Mouse (Mus musculus): ENCODE data around the gene Ddb2. TPM values are rescaled to one million over a fixed set of nuclear protein-coding genes. Genes with fewer than 3 reads are reported as not detected.

The Ddb2 gene
- total RNA-seq, 4 experiments from 2014 or later = 11.2 to 12.4 (median 11.9) TPM

- DNase-seq (ENCODE audit: low spot score in 2 of 2) = no peak
Measured at GRCm38 (mm10) chr2:91190501-91190900, 46.3 kb downstream of the Ddb2 start.

- DNase-seq (ENCODE audit: low spot score in 2 of 2) = no peak
Measured at GRCm38 (mm10) chr2:91187431-91187830, 49.4 kb downstream of the Ddb2 start.

DNA sequence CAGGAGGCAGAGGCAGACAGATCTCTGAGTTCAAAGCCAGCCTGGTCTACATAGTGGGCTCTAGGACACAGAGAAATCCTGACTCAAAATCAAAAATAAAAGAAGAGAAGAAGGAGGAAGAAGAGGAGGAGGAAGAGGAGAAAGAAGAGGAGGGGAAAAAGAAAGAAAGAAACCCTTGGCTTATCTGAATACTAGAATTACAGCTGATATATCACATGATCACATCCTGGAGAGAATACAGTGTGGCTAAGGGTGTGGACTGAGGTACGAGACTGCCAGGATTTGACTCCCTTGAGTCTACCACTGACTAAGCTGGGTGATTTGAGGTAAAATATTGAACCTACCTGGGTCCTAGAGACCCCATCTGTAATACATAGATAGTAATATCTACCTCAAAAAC, 50.6 kb downstream of the Ddb2 start:
- DNase-seq (ENCODE audit: low spot score in 2 of 2) = no peak

DNA sequence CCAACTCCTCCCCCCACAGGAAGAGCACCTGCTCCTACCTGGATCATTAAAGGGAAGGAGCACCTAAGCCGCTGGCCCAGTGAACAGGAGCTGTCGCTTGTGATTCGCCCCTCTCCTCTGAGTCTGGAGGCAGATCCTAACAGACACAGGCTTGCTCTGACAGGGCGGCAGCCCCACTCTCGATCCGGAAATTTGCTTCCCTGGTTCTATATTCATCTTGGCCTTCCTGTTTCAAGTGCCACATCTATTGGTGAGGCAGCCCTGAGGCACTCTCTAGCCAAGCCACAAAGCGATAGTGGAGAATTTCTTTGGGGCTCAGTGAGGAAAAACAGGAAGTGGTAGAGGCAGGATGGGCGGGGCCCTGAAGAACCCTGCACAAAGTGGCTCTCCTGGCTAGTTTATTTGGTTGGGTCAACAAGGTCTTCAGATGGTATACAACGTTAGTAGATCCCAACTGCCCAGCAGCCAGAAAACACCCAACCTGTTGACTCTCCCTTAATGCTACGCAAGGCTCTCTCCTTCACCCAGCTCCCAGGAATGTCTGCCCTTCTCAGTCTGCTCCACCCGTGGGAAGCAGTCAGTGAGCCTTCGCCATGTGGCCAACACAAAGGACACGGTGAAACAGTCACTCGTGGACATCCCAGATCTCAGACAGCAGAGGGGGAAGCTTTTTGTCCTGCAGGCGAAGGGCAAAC, 52.9 kb downstream of the Ddb2 start, which contains the start of gene Madd:
Madd (minus strand) TSS at position 127 of the 695 bp plus-strand sequence.
- no peak for DNase-seq (ENCODE audit: low spot score in 2 of 2)

- peak; percentile 95 to 97 for DNase-seq (ENCODE audit: low spot score in 2 of 2)
Measured at GRCm38 (mm10) chr2:91183148-91183513, 53.7 kb downstream of the Ddb2 start.

DNA sequence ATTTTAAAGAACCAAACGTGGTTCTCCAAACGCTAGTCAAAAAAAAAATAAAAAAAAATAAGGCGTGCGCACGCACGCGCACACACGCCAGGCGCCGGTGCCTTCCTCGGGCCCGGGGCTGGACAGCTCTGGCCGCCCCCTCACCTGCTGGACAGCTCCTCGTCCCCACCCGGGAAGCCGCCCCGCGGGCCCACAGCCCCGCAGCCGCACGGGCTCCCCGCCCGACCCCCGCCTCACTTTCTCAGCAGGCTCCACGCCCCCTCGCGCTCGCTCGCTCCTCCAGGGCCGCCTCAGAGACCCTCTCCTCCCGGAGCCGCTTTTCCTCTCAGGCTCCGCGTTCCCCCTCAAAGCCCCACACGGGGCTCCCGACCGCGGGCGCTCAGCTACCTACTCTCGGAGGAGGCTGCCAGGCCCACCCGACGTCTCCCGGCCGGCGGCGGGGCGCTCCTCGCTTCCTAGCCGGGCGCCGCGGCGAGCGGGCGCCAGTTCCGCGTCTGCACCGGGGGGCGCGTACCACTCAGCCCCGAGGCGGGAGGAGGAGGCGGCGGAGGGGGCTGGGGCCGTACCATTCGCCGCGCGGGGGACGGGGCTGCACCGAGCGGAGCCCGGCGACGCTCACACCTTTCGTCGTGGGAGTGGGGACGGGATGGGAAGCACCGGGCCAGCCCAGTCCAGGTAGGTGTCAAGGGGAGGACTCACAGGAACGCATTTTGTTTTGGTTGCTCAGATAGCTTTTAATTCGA, 54.2 kb downstream of the Ddb2 start:
- peak; percentile 77 to 85 for DNase-seq (ENCODE audit: low spot score in 2 of 2)

DNA sequence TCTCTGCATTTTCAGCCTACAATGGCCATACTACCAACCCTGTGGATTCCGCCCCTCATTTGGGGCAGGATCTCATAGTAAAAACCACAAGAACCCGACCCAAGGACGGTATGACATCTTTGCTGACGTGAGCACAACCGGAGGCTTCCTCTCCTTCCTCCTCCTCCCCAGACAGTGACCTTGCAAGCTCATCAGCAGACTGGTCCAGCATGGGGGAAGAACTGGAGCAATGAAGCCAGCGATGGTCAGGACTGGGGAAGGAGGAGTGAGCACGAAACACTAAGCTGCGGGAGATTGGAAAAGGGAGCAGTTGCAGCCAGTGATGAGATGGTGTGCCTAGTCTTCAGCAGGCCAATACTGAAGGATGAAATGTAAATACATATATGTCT, 54.8 kb downstream of the Ddb2 start:
- no peak for DNase-seq (ENCODE audit: low spot score in 2 of 2)

DNA sequence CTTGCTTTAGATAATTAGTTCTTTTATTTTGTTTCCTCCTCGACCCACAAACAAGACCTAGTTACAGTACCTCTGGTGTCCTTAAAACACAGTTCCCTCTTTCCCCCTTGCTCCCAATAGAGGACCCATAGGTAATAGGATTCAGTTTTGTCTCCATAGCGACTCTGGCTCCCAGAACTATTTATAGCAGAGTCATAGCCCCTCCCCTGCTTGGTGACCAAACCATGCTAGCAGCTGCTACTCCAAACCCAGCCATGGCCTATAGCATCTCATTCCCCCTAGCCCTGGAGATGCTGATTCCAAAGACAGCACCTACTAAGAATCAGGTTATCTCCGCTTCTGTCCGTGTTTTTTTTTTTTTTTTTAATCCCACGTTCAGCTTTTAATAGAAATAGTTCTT, 56.1 kb downstream of the Ddb2 start:
- DNase-seq (ENCODE audit: low spot score in 2 of 2) = no peak

DNA sequence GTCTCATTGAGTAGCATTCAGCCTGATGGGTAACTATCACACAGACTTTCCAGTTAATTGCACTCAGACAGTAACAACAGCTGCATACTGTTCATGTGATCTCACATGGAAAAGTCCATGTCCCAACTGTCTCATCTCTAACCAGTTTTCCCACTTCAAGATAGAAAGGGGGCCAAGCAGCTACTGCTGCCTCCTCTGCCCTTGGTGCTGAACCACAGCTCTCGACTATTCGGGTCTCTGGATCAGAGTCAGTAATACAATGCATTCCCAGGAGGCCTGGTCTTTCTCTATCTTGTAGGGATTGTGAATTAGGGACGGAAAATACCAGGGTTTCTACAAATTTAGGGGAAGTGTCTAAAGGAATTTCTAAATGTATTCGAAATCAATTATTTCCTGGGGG, 57.0 kb downstream of the Ddb2 start:
- no peak for DNase-seq (ENCODE audit: low spot score in 2 of 2)

GRCm38 (mm10) chr2:91176234-91176633, 60.5 kb downstream of the Ddb2 start:
- DNase-seq (ENCODE audit: low spot score in 2 of 2) = no peak

DNA sequence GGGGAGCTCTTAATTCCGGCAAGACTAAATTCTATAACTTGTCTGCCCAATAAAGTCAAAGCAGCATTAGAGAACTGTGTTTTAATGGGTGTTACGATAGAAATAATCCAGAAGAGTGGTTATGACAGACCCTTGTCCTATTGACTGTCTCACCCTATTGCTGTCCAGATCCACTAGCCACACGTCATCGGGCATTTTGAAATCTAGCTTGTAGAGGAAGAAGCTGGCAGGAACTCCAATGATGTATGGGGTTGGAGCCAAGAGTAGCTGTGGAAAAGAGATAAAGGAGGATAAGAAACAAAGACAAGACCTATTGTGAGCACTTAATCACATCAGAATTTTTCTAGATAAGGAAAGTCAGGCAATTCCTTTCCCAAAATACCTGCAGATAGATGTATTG, 61.3 kb downstream of the Ddb2 start:
- DNase-seq (ENCODE audit: low spot score in 2 of 2) = no peak

DNA sequence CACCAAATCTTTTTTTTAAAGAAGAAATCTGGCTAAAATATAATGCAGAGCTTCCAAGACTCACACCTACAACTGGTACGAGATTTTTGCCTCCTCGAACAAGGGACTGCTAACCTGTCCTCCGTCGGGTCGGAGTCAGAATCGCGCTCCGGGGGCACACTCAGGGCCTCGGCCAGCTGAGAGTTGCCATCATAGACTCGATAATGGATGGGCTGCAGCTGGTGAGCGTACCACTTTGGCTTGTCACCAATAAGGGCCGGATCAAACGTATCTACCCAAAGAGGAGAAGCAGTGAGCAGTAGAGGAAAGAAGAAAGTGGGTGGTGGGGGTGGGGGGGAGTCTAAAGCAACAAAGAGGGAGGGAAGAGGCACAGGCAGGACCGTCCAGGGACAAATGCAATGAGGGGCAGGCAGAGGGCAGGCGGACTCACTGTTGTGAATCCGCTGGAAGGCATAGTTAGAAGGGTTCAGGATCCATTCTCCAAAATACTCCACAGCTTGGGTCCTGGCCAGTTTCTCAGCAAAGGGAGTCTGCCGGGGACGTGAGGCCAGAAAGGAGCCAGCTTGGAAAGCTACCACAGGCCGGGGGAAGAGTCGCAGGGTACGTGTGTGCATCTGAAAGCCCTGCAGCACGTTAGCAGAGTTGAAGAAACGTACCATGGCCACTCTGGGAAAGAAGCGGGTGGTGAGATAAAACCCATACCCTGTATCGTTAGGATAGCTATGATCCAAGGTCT, 67.0 kb downstream of the Ddb2 start:
- no peak for DNase-seq (ENCODE audit: low spot score in 2 of 2)

DNA sequence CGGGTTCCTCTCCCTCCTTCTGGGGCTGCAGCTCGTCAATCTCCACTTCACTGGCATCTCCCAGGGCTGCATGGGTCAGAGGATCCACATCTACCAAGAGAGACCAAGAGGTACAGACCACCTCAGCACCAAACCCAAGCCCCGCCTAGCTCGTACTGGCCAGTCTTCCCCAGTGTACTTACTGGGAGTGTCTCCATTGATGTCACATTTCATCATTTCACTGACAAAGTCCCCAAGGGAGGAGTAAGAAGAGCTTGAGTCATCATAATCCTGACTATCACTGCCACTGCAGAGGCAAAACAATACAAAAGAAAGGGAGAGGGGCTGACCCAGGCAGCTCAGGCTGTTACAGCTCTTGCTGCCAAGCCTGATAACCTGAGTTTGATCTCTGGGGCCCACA, 69.2 kb downstream of the Ddb2 start:
- DNase-seq (ENCODE audit: low spot score in 2 of 2) = no peak

DNA sequence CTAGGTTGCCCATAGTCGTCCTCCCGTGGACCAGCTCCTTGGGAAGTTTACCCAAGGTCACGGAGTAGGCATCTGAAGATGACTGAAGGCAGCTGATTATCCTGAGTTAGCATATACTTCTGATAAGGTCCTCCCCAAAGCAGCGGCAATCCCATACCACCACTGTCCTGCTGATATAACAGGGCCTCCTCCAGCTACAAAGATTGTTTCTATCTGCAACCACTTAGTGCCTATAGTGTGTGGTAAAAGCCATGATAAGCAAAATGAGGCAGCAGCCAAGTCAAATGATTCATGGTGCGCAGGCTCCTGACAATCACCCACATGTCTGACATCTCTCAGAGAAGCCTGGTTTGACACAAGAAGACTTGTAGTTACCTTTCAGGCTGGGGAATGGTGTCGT, 71.8 kb downstream of the Ddb2 start:
- no peak for DNase-seq (ENCODE audit: low spot score in 2 of 2)

GRCm38 (mm10) chr2:91163532-91163931, 73.2 kb downstream of the Ddb2 start:
- no peak for DNase-seq (ENCODE audit: low spot score in 2 of 2)

DNA sequence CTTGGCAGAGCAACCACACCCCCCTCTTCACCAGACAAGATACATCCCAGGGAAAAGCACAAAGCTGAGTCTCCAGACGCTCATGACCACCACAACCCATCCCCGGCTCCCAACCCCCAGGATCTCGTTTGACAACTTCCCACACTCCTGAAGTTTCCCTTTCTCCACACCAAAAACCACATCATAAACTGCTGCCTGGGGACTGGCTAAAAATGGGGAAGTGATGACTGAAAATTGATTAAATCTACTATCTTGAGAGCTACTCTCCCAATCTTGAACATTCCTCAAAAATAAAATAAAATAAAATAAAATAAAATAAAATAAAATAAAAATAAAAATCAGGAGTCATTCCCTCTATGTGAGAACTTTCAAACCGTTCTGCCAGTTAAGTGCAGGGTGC, 73.8 kb downstream of the Ddb2 start:
- no peak for DNase-seq (ENCODE audit: low spot score in 2 of 2)

Other genes starting within 250 kb of the Ddb2 start
- under 1 TPM in 2 of 4 experiments, not detected in 2; 0.36 to 0.47 TPM for gene Rapsn, start 201.4 kb downstream of the Ddb2 start, total RNA-seq (2022)
- gene Psmc3, start 183.0 kb downstream of the Ddb2 start, total RNA-seq (2022) = 100 to 1,000 TPM; 180 to 209 (median 206) TPM
- gene Slc39a13, start 166.6 kb downstream of the Ddb2 start, total RNA-seq (2022) = 10 to 100 TPM; 28.7 to 40.0 (median 33.1) TPM
- gene Spi1, start 154.6 kb downstream of the Ddb2 start, total RNA-seq (2022) = 10 to 100 TPM in 2 of 4 experiments, 1 to 10 TPM in 2; 3.8 to 17.2 (median 9.7) TPM
- gene Mybpc3, start 118.8 kb downstream of the Ddb2 start, total RNA-seq (2022) = under 1 TPM; 0.09 to 0.22 (median 0.16) TPM
- gene Madd, start 53.1 kb downstream of the Ddb2 start, total RNA-seq (2022) = 100 to 1,000 TPM; 202 to 259 (median 228) TPM
- 1 to 10 TPM; 3.7 to 5.8 (median 4.3) TPM for gene Nr1h3, start 34.1 kb downstream of the Ddb2 start, total RNA-seq (2022)
- gene Acp2, start 34.1 kb downstream of the Ddb2 start, total RNA-seq (2022) = 10 to 100 TPM; 54.9 to 64.9 (median 59.8) TPM
- 10 to 100 TPM; 27.1 to 34.4 (median 31.0) TPM for gene Pacsin3, start 19.0 kb upstream of the Ddb2 start, total RNA-seq (2022)
- gene Arfgap2, start 28.0 kb upstream of the Ddb2 start, total RNA-seq (2022) = 10 to 100 TPM; 75.9 to 81.9 (median 79.1) TPM
- gene 1110051M20Rik, start 207.7 kb upstream of the Ddb2 start, total RNA-seq (2022) = 100 to 1,000 TPM; 108 to 144 (median 121) TPM
- gene Lrp4, start 220.5 kb upstream of the Ddb2 start, total RNA-seq (2022) = 10 to 100 TPM; 26.1 to 30.6 (median 29.4) TPM